Mouse (Mus musculus) stomach, embryonic 14.5 days (tissue): ENCODE results near the gene Sh3glb1. TPM values are rescaled to one million over a fixed set of nuclear protein-coding genes. Genes with fewer than 3 reads are reported as not detected.

Experiments used
- ATAC-seq: fragments of 200-750 bp; cut with Nextera tagmentation; 2 replicates; pipeline ENCODE4 v1.8.0; 2017; ENCODE audit warnings: low read depth, moderate TSS enrichment; ENCODE audit not compliant: insufficient number of reproducible peaks, insufficient read depth, low FRiP score
- H3K27ac ChIP-seq: fragments of 300-500 bp; sonication (generic); 2 replicates; pipeline ENCODE4 v1.5.1; 2014; ENCODE audit warnings: mild to moderate bottlenecking, low read length, moderate library complexity, mixed read lengths
- H3K27me3 ChIP-seq: fragments of 300-500 bp; sonication (generic); 2 replicates; pipeline ENCODE4 v1.6.1; 2014; ENCODE audit warnings: low read length, control low read depth, mixed read lengths; ENCODE audit not compliant: control insufficient read depth, insufficient read depth
- H3K36me3 ChIP-seq: fragments of 300-500 bp; sonication (generic); 2 replicates; pipeline ENCODE4 v1.6.1; 2014; ENCODE audit warnings: mild to moderate bottlenecking, control low read depth, low read length, moderate library complexity, mixed read lengths; ENCODE audit not compliant: control insufficient read depth, insufficient read depth
- H3K4me1 ChIP-seq: fragments of 300-500 bp; sonication (generic); 2 replicates; pipeline ENCODE4 v1.6.1; 2014; ENCODE audit warnings: low read length, control low read depth, mixed read lengths; ENCODE audit not compliant: control insufficient read depth, insufficient read depth
- H3K4me2 ChIP-seq: fragments of 300-500 bp; sonication (generic); replicated peaks from 2 replicates; pipeline ENCODE4 v1.6.1; 2014; ENCODE audit warnings: low read depth, low read length, control low read depth
- H3K4me3 ChIP-seq: fragments of 300-500 bp; sonication (generic); 2 replicates; pipeline ENCODE4 v1.5.1; 2014; ENCODE audit warnings: low read depth, low read length, control low read depth
- H3K9ac ChIP-seq: fragments of 300-500 bp; sonication (generic); replicated peaks from 2 replicates; pipeline ENCODE4 v1.6.1; 2014; ENCODE audit warnings: low read depth, mild to moderate bottlenecking, control low read depth, low read length, moderate library complexity, mixed read lengths
- H3K9me3 ChIP-seq: fragments of 300-500 bp; sonication (generic); 2 replicates; pipeline ENCODE4 v1.6.1; 2016; ENCODE audit warnings: low read depth, low read length, control low read depth; ENCODE audit not compliant: control insufficient read depth
- WGBS: fragments of 180-500 bp; shearing (Covaris S2); extraction: QIAGEN DNeasy Blood & Tissue Kit; methylation state at CpG from one replicate; pipeline ENCODE4 v1.1.7; 2014; 5-methylcytosine and 5-hydroxymethylcytosine counted together
- polyA plus RNA-seq: library from polyadenylated mRNA; unstranded; fragments of >200 nt; fragmentation: Nextera tagmentation; extraction: Ambion mirVana; gene quantifications from 2 replicates; pipeline ENCODE4 v1.2.1, GENCODE M21; 2014

The Sh3glb1 gene
- polyA plus RNA-seq, 1 experiment from 2014 or later: 93.8 TPM

GRCm38 (mm10) chr3:144676249-144676648, 43.9 kb downstream of the Sh3glb1 start:
- Histone ChIP-seq H3K9me3 (no peaks in the 10 kb centered on the region), H3K27ac (no peak overlapping the region), H3K9ac (no peak overlapping the region), H3K4me2 (no peak overlapping the region), H3K4me1 (no peaks in the 10 kb centered on the region), H3K27me3 (no peaks in the 10 kb centered on the region), H3K4me3 (no peak overlapping the region), H3K36me3 (no peaks in the 10 kb centered on the region)
- no peak for ATAC-seq
- 81% methylated on average over 9 of the region's 9 CpGs for WGBS

DNA sequence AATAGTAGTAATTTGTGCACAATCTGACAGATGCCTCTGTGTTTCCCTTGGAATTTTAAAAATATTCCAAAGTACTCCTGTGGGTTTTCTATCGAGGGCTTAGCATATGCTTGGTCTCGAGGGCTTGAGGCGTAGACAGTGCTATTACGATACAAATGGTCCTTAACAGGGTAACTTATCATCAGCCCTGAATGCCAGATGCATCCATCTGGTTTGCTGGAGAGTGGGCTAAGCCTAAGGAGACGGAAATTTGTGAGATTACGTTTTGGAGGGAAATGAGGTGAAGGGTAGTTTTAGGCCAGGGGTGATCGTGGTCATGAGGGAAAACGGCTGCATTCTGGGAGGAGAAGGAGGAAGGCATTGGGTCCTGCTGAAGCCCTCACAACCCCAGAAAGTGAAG, 48.1 kb downstream of the Sh3glb1 start:
- Histone ChIP-seq H3K27ac (no peak overlapping the region), H3K4me2 (no peak overlapping the region), H3K4me3 (no peak overlapping the region), H3K9me3 (no peaks in the 10 kb centered on the region), H3K27me3 (no peaks in the 10 kb centered on the region), H3K4me1 (no peaks in the 10 kb centered on the region), H3K9ac (no peak overlapping the region), H3K36me3 (no peaks in the 10 kb centered on the region)
- 47% methylated on average over 8 of the region's 8 CpGs for WGBS
- ATAC-seq: no peak

DNA sequence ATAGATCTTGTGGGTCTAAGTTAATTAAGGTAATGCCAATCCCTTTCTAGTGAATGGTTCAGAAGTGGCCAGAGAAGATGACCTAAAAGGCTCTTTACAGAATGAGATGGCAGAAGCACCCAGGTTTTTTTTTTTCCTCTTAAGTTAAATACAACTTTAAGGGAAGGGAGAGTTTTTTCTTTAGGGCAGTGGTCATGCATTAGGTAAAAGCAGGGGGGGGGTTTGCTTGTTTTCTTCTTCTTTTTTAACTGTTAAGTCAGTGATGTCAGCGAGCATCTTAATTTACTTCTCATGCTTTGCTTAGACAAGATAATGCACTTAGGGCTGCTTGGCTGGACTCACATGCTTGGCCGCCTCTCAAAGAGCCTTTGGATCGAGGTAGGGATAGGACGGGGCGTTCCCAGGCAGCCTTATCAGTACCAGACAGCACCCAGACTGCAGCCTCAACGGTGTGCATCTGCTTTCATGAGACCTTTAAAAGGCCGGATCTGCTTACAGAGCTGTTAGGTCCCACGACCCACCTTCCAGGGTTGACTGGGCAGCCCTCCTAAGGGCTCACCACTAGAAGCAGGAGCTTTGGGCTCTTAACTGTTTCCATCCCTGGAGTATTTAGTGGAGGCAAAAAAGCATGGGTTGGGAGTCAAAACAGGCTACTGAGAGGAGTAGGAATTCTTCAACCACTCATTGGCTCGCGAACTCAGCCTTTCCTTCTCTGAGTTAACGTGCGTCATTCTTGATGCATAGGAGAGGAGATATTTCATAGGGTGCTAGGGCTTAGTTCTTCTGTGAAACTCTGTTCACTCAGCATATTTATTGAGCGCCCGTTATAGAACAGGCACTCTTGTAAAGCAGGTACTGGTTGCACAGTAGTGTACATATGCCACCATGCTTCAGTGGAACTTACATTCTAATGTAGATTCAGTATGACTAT, 49.9 kb downstream of the Sh3glb1 start:
- 68% methylated on average over 14 of the region's 14 CpGs for WGBS
- Histone ChIP-seq H3K4me1 (no peaks in the 10 kb centered on the region), H3K4me3 (no peak overlapping the region), H3K9ac (no peak overlapping the region), H3K9me3 (no peaks in the 10 kb centered on the region), H3K27ac (no peak overlapping the region), H3K4me2 (no peak overlapping the region), H3K36me3 (no peaks in the 10 kb centered on the region), H3K27me3 (no peaks in the 10 kb centered on the region)
- peak; percentile 85; the same call in 1 of the 2 replicates for ATAC-seq

- Histone ChIP-seq H3K36me3 (no peaks in the 10 kb centered on the region), H3K4me3 (no peak overlapping the region), H3K4me2 (no peak overlapping the region), H3K4me1 (no peaks in the 10 kb centered on the region), H3K9ac (no peak overlapping the region), H3K27ac (no peak overlapping the region), H3K27me3 (no peaks in the 10 kb centered on the region), H3K9me3 (no peaks in the 10 kb centered on the region)
- 80% methylated on average over 11 of the region's 11 CpGs for WGBS
- ATAC-seq: no peak
Measured at GRCm38 (mm10) chr3:144669457-144669864, 50.7 kb downstream of the Sh3glb1 start.

- H3K27me3 ChIP-seq: no peaks in the 10 kb centered on the region
- ATAC-seq: no peak
Measured at GRCm38 (mm10) chr3:144668949-144669348, 51.2 kb downstream of the Sh3glb1 start.

GRCm38 (mm10) chr3:144668039-144668438, 52.1 kb downstream of the Sh3glb1 start:
- Histone ChIP-seq H3K27ac (no peak overlapping the region), H3K27me3 (no peaks in the 10 kb centered on the region), H3K4me3 (no peak overlapping the region), H3K9me3 (peaks cover 4% of the 10 kb centered on the region; the same call in 1 of the 2 replicates), H3K4me2 (no peak overlapping the region), H3K9ac (no peak overlapping the region), H3K36me3 (no peaks in the 10 kb centered on the region), H3K4me1 (no peaks in the 10 kb centered on the region)
- WGBS: 88% methylated on average over 9 of the region's 9 CpGs
- ATAC-seq: no peak

More at GRCm38 (mm10) chr3:144668949-144669348, 51.2 kb downstream of the Sh3glb1 start:
- no peak overlapping the region for H3K4me3 ChIP-seq
- H3K4me2 ChIP-seq: no peak overlapping the region
- WGBS: 80% methylated on average over 2 of the region's 2 CpGs
- no peak overlapping the region for H3K9ac ChIP-seq
- H3K36me3 ChIP-seq: no peaks in the 10 kb centered on the region
- peaks cover under 1% of the 10 kb centered on the region; the same call in 1 of the 2 replicates for H3K9me3 ChIP-seq
- H3K4me1 ChIP-seq: no peaks in the 10 kb centered on the region
- no peak overlapping the region for H3K27ac ChIP-seq

DNA sequence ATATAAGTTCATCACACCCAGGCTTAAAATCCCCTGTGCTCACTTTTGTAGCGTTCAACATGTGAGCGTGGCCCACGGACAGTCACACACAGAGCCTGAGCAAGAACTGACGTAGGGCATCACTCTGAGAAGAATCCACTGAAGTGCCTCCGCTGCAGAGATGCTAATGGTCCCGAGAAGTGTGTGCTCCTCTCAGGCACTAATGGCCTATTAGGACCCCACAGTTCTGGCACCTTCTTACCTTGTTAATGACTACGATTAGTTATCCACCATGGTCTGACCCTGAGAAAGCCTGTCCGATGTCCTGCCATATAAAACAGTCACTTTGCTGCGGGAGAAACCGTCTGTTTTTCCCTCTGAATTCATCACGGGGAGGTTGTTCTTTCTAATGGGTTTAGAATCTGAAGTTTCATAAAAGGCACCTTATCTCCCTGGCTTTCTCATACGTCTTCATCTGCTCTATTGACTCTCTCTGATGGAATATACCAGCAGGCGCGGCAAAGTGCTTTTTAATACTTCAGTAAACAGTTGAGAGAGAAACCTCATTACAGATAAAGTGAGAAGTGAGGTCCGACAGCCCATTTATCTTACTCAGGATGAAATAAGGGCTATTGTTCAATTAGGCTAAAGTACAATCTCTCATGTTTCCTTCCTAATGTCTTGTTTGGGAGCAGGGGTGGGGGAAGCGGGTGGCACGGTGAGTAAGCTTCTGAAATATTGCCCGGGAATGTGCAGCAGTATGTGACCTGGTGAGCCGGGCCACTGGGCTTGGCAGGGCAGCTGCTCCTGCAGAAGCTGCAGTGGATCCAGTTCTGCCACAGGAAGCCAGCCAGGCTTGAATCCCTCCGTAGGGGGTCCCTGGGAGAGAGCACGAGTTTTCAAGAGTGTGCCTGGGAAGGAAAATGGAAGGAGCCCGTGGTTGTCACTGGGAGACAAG, 55.5 kb downstream of the Sh3glb1 start:
- ATAC-seq: no peak
- H3K27ac ChIP-seq: no peak overlapping the region
- no peaks in the 10 kb centered on the region for H3K27me3 ChIP-seq
- H3K36me3 ChIP-seq: no peaks in the 10 kb centered on the region
- H3K4me1 ChIP-seq: no peaks in the 10 kb centered on the region
- no peak overlapping the region for H3K9ac ChIP-seq
- peak overlapping the region; percentile 1; the same call in 1 of the 2 replicates for H3K4me2 ChIP-seq
- H3K9me3 ChIP-seq: peaks cover 4% of the 10 kb centered on the region; the same call in 1 of the 2 replicates
- H3K4me3 ChIP-seq: no peak overlapping the region
- WGBS: 20% methylated on average over 22 of the region's 22 CpGs

DNA sequence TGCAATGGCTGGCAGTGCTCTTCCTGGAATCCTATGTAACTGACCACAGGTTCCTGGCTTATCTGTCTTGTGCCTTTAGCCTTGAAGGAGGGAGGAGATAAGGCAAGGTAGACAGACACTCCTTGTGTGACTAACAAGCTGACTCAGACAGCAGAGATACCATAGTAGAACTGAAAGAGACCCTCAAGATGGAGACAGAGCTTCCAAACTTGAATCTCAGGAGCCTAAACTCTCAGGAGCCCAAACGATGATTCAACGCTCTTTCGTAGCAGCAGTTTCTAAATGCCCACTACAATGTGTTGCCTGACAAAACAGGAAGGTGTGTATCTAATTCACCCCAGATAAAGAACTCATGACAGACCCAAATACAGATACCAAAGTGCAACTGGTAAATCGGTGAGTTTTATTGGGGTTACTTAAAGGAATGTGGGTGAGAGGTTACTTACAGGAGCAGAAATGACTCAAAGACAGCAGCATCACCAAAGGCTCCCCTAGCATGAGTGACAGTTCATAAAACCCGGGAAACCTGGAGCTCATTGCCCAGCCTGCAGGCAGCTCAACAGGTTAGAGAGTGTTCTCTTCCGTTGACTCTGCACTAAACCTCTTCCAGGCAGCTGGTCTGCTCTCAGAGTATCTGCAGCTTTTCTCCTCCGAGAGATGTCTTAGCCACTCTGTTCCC, 56.6 kb downstream of the Sh3glb1 start:
- Histone ChIP-seq H3K4me2 (no peak overlapping the region), H3K4me3 (no peak overlapping the region), H3K27ac (no peak overlapping the region), H3K4me1 (no peaks in the 10 kb centered on the region), H3K9me3 (peaks cover 4% of the 10 kb centered on the region; the same call in 1 of the 2 replicates), H3K36me3 (no peaks in the 10 kb centered on the region), H3K27me3 (no peaks in the 10 kb centered on the region), H3K9ac (no peak overlapping the region)
- no peak for ATAC-seq
- WGBS: 93% methylated on average over 7 of the region's 7 CpGs
